Mouse (Mus musculus): Measurements from ENCODE around the gene Pip4p1.

The Pip4p1 gene

DNA sequence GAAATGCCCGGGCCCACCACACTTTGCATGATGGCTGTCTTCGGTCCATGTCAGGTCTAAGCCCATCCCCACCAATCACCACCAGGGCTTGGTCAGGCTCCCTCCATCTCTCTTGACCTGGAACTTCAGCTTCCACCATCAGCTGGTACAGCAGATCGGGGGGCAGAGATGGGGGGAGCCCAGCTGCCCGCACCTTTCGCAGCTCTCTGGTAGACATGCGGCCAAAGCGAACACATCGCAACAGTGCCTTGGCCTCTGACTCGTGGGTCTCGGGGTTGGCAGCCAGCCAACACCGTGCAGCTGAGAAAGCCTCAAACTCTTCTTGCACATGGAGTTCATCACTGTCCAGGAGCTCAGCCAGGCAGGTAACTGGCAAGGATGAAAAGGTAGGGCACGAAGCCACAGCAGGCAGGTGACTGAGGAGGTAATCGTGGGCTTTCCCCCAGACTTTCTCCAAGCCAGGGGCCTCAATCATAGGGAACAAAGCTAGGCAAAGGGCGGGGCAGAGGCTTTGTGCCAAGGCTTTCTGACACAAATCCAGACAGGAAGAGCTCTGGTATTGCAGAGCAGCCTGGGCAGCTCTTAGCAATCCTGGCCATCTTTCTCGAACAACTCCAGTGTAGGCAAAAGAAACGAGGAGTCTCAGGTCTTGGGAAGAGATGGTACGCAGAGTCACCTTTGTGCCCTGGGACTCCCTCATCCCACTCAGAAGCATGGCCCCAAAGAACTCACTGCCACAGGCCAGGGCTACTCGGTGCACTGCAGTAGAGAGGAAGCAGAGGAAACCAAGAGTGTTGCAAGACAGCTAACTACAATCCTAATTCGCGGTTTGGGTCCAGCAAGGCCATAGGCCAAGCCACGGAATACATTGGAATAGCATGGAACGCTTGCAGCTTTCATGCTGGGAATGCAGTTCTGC is 37.9 kb downstream of the Pip4p1 start:
- peak; percentile 41 to 55 for DNase-seq

DNA sequence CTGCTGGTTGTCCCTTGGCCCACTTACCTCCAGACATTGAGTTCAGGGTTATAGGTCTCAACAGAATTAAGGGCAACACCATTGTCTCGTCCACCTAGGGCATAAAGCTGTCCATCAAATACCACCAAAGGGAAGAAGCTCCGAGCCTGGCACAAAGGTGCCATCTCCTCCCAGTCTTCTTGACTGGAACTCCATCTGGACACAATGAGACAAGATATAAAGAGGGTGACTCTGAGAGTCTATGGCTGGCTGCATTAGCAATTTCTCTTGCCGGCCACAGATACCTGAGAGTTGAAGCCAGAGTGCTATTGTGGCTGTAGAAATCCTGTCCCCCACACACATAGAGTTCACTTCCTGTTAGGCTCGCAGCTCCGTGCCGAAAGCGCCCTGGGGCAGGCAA is 38.6 kb downstream of the Pip4p1 start:
- no peak for DNase-seq

- DNase-seq, result no peak
Measured at GRCm38 (mm10) chr14:50891621-50892020, 39.0 kb downstream of the Pip4p1 start.

DNA sequence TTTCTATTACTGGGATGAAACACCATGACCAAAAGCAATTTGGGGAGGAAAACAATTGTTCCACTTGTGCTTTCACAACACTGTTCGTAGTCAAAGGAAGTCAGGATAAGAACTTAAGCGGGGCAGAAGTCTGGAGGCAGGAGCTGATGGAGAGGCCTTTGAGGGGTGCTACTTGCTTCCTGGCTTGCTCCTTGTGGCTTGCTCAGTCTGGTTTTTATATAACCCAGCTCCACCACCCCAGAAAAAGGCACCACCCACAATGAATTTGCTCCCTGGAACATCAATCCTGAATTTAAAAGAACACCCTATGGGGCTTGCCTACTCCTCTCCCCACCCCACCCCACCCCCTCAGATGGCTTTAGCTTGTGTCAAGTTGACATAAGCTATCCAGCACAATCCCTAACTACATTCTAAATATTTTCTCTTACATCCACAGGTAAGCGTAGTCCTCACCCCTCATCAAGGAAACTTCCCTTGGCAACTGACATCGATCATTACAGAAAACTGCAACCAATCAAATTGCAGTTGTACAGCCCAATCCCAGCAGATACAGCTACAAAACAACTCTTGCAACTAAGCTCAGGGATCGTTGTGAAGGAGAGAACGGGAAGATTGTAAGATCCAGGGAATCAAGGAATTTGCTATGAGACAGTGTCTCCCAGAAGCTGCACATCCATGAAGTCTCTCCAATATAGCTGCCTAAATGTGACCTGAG is 54.3 kb downstream of the Pip4p1 start:
- DNase-seq, result no peak

Data from cerebellum, postnatal 14 days (tissue).